In the genomic region with DNA sequence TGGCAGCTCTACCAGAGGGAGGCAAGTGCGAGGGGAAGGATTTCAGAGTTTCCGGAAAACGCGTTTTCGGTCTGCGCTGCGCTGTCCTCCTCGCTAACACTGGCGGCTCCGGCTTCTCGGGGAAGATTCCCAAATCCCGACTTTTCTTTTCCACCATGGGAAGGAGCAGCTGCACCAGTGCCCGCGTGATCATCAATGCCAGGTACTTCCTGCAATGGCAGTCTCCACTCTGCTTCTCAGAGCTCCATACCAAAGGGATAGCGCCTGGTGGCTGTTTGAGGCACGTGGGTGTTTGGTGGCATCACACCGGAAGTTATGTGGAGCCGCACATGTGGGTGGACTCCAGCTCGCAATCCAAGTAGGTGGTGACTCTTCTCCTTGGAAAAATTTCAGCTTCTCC, we compare ENCODE assay signal across 16 mouse cellular contexts. TPM values are rescaled to one million over a fixed set of nuclear protein-coding genes. Genes with fewer than 3 reads are reported as not detected.
DNase-seq lines count a peak whose midpoint lies in the region; ATAC-seq and TF ChIP-seq lines count a peak whose summit lies in the region.
"Had no signal": no experiment of that assay in that cellular context is flagged by ENCODE, and none has a peak within 500 bp of the region (broad histone marks: within the 10 kb centered on the region; RNA-seq: fewer than 3 reads in every experiment).

No protein-coding gene starts in this region.

- no peaks in the 10 kb centered on the region for H3K36me3 ChIP-seq in hindbrain, postnatal 0 days (ENCODE audit: insufficient read depth, low read length)
- no peaks in the 10 kb centered on the region for H3K36me3 ChIP-seq in thymus, adult 2 months (ENCODE audit: control insufficient read depth, insufficient read depth, low read length)
- H3K36me3 ChIP-seq: limb, embryonic 10.5 days; liver, embryonic 13.5 days had no signal

- DNase-seq in frontal cortex, postnatal 10 days (ENCODE audit: low spot score in 2 of 2), result peak; percentile 39 to 67
- DNase-seq in layer of hippocampus, adult 2 months (ENCODE audit: low spot score in 2 of 2), result peak; percentile 43 to 73
- DNase-seq in left cerebral cortex, adult 9 months (ENCODE audit: low spot score in 2 of 2), result peak; percentile 50 to 89
- peak; percentile 84 for DNase-seq in right cerebral cortex, postnatal 25 days
- DNase-seq in hindbrain, postnatal 0 days (ENCODE audit: low spot score), result no peak
- DNase-seq in lung, postnatal 4 days, result no peak
- no peak for DNase-seq in thymus, adult 2 months
- DNase-seq: cerebellum, adult 2 months; heart, postnatal 14 days; kidney, adult 9 months; liver, embryonic 13.5 days; lung, postnatal 10 days; thymus, postnatal 14 days had no signal

- no peak overlapping the region for H3K4me2 ChIP-seq in hindbrain, postnatal 0 days (ENCODE audit: low read depth, low read length)
- H3K4me2 ChIP-seq: liver, embryonic 13.5 days; midbrain, embryonic 11.5 days had no signal

- H3K9me3 ChIP-seq in hindbrain, postnatal 0 days (ENCODE audit: low read length), result no peaks in the 10 kb centered on the region
- H3K9me3 ChIP-seq: limb, embryonic 10.5 days; liver, embryonic 13.5 days had no signal

- H3K9ac ChIP-seq in hindbrain, postnatal 0 days (replicated peaks; ENCODE audit: low read length), result no peak overlapping the region
- H3K9ac ChIP-seq: liver, embryonic 13.5 days had no signal

- ATAC-seq in hindbrain, postnatal 0 days, result no peak

- H3K27me3 ChIP-seq in hindbrain, postnatal 0 days (ENCODE audit: insufficient read depth, low read length), result no peaks in the 10 kb centered on the region
- no peaks in the 10 kb centered on the region for H3K27me3 ChIP-seq in thymus, adult 2 months (ENCODE audit: control insufficient read depth, insufficient read depth, low read length)
- H3K27me3 ChIP-seq: liver, embryonic 13.5 days had no signal

- no peak for TF ChIP-seq CTCF in layer of hippocampus, adult 2 months (conservative IDR thresholded peaks at IDR 0.05)
- no peak for TF ChIP-seq CTCF in hindbrain, postnatal 0 days (IDR thresholded peaks at IDR 0.05; ENCODE audit: low read depth)
- TF ChIP-seq CTCF in thymus, adult 2 months (IDR thresholded peaks at IDR 0.05; ENCODE audit: borderline replicate concordance, control insufficient read depth, extremely low read depth, insufficient read depth, low read length, poor library complexity), result no peak

- 95% methylated on average over 19 of the region's 19 CpGs for WGBS in hindbrain, postnatal 0 days
- 93% methylated on average over 19 of the region's 19 CpGs for WGBS in thymus, adult 2 months

- no peak for TF ChIP-seq POLR2A in thymus, adult 2 months (IDR thresholded peaks at IDR 0.05; ENCODE audit: control insufficient read depth, extremely low read depth, insufficient read depth, low read length, poor library complexity)

- H3K27ac ChIP-seq in layer of hippocampus, adult 2 months, result peak overlapping the region; percentile 68
- no peak overlapping the region for H3K27ac ChIP-seq in hindbrain, postnatal 0 days
- H3K27ac ChIP-seq in thymus, adult 2 months (ENCODE audit: control insufficient read depth, insufficient read depth, low read length), result no peak overlapping the region
- H3K27ac ChIP-seq: limb, embryonic 10.5 days; liver, embryonic 13.5 days had no signal

- no peaks in the 10 kb centered on the region for H3K4me1 ChIP-seq in hindbrain, postnatal 0 days (ENCODE audit: insufficient read depth, low read length)
- H3K4me1 ChIP-seq in thymus, adult 2 months (replicated peaks; ENCODE audit: control insufficient read depth, insufficient read depth, low read length), result no peaks in the 10 kb centered on the region
- H3K4me1 ChIP-seq: limb, embryonic 10.5 days; liver, embryonic 13.5 days had no signal

- peak overlapping the region; percentile 31 for H3K4me3 ChIP-seq in layer of hippocampus, adult 2 months
- H3K4me3 ChIP-seq in hindbrain, postnatal 0 days (ENCODE audit: low read length), result no peak overlapping the region
- no peak overlapping the region for H3K4me3 ChIP-seq in thymus, adult 2 months (ENCODE audit: control insufficient read depth, insufficient read depth, low read length)
- H3K4me3 ChIP-seq: erythroblast, embryonic 14.5 days; limb, embryonic 10.5 days; liver, embryonic 13.5 days had no signal

RNA-seq across cellular contexts. Expression of a gene that starts 24.0 kb away (rescaled TPM):
- 10 to 100 TPM; 58.0 to 61.4 TPM for total RNA-seq in layer of hippocampus, adult 2 months (2021)
- 39.8 and 51.3 TPM in 2 replicates for total RNA-seq in hindbrain, postnatal 0 days (2014; rRNA removed)
- polyA plus RNA-seq in hindbrain, postnatal 0 days (2015; fragmentation: Nextera tagmentation; extraction: Ambion mirVana), result 152 and 157 TPM in 2 replicates
- polyA plus RNA-seq in thymus, adult 2 months (2012; rRNA removed), result 69.3 and 75.0 TPM in 2 replicates

RNA-seq across cellular contexts. Expression of a gene that starts 38.5 kb away (rescaled TPM):
- 100 to 1,000 TPM; 187 to 203 TPM for total RNA-seq in layer of hippocampus, adult 2 months (2021)
- total RNA-seq in hindbrain, postnatal 0 days (2014; rRNA removed), result 157 and 198 TPM in 2 replicates
- polyA plus RNA-seq in hindbrain, postnatal 0 days (2015; fragmentation: Nextera tagmentation; extraction: Ambion mirVana), result 25.0 and 28.6 TPM in 2 replicates
- 2.7 and 4.5 TPM in 2 replicates for polyA plus RNA-seq in thymus, adult 2 months (2012; rRNA removed)
- polyA plus RNA-seq: erythroblast, embryonic 14.5 days had no signal

Comparison
In these comparisons a context has a peak if more than half of its experiments do, and no peak if none do; other contexts are left out.
1. DNase-seq: peak in frontal cortex, postnatal 10 days (2 of 2), layer of hippocampus, adult 2 months (2 of 2), left cerebral cortex, adult 9 months (2 of 2) and right cerebral cortex, postnatal 25 days (single experiment); none in hindbrain, postnatal 0 days (single experiment), lung, postnatal 4 days (0 of 2) and thymus, adult 2 months (single experiment).